Comparison of ENCODE assay signal across 7 mouse cellular contexts in genomic region chr19:16955613-16956271, GRCm38 (mm10). TPM values are rescaled to one million over a fixed set of nuclear protein-coding genes. Genes with fewer than 3 reads are reported as not detected.
A peak's percentile ranks its signal among the peaks of the same experiment; 100 is the strongest.
DNase-seq lines count a peak whose midpoint lies in the region; ATAC-seq lines count a peak whose summit lies in the region.

Gene Prune2, plus strand, starts transcription at chr19:16956118.

- no peaks in the 10 kb centered on the region for H3K36me3 ChIP-seq in intestine, embryonic 15.5 days
- no peaks in the 10 kb centered on the region for H3K36me3 ChIP-seq in midbrain, embryonic 10.5 days
- H3K36me3 ChIP-seq in stomach, embryonic 14.5 days (ENCODE audit: control insufficient read depth, insufficient read depth, low read length) = no peaks in the 10 kb centered on the region

- H3K27me3 ChIP-seq in intestine, embryonic 15.5 days (replicated peaks) = peaks cover 33% of the 10 kb centered on the region
- H3K27me3 ChIP-seq in midbrain, embryonic 10.5 days (ENCODE audit: low read depth, poor library complexity, severe bottlenecking) = peaks cover 51% of the 10 kb centered on the region
- 0 out of 2 replicates have a peak, but pooled peaks cover 7% of the 10 kb centered on the region for H3K27me3 ChIP-seq in stomach, embryonic 14.5 days (ENCODE audit: control insufficient read depth, insufficient read depth, low read length)

- peak; percentile 98 for ATAC-seq in granulocyte monocyte progenitor cell, adult 5-6 weeks (replicated peaks; ENCODE audit: poor library complexity, severe bottlenecking)
- peak; percentile 96 for ATAC-seq in intestine, embryonic 15.5 days
- ATAC-seq in stomach, embryonic 14.5 days (ENCODE audit: insufficient number of reproducible peaks, insufficient read depth, low FRiP score, low read depth) = peak; percentile 92

- peaks cover 11% of the 10 kb centered on the region for H3K4me1 ChIP-seq in intestine, embryonic 15.5 days (replicated peaks)
- peaks cover 15% of the 10 kb centered on the region for H3K4me1 ChIP-seq in midbrain, embryonic 10.5 days
- H3K4me1 ChIP-seq in stomach, embryonic 14.5 days (ENCODE audit: control insufficient read depth, insufficient read depth, low read length) = peaks cover 7% of the 10 kb centered on the region; the same call in 1 of the 2 replicates

- H3K4me2 ChIP-seq in intestine, embryonic 15.5 days (replicated peaks) = peak within 1 kb of the TSS; percentile 81
- H3K4me2 ChIP-seq in stomach, embryonic 14.5 days (replicated peaks; ENCODE audit: low read depth, low read length) = peak within 1 kb of the TSS; percentile 70

- under 1% methylated on average over 36 of the region's 36 CpGs for WGBS in intestine, embryonic 15.5 days
- under 1% methylated on average over 36 of the region's 36 CpGs for WGBS in midbrain, embryonic 10.5 days
- under 1% methylated on average over 36 of the region's 36 CpGs for WGBS in stomach, embryonic 14.5 days

- no peaks in the 10 kb centered on the region for H3K9me3 ChIP-seq in intestine, embryonic 15.5 days
- no peaks in the 10 kb centered on the region for H3K9me3 ChIP-seq in midbrain, embryonic 10.5 days (replicated peaks)
- H3K9me3 ChIP-seq in stomach, embryonic 14.5 days (ENCODE audit: control insufficient read depth, low read depth, low read length) = no peaks in the 10 kb centered on the region

- H3K9ac ChIP-seq in intestine, embryonic 15.5 days = no peak within 1 kb of the TSS
- no peak within 1 kb of the TSS for H3K9ac ChIP-seq in stomach, embryonic 14.5 days (replicated peaks; ENCODE audit: low read depth, low read length)

- H3K27ac ChIP-seq in intestine, embryonic 15.5 days = no peak within 1 kb of the TSS
- peak within 1 kb of the TSS; percentile 29; the same call in 1 of the 2 replicates for H3K27ac ChIP-seq in midbrain, embryonic 10.5 days (replicated peaks)
- H3K27ac ChIP-seq in stomach, embryonic 14.5 days (ENCODE audit: low read length) = no peak within 1 kb of the TSS

- peak; percentile 45 to 56 for DNase-seq in adrenal gland, postnatal 4 days (ENCODE audit: low spot score in 2 of 2)
- peak; percentile 63 for DNase-seq in embryo, embryonic 11.5 days (ENCODE audit: low read depth, low spot score)
- DNase-seq in left cerebral cortex, postnatal 4 days = peak; percentile 87
- DNase-seq in midbrain, embryonic 10.5 days (ENCODE audit: low spot score) = peak; percentile 71

- peak within 1 kb of the TSS; percentile 33 for H3K4me3 ChIP-seq in intestine, embryonic 15.5 days (replicated peaks)
- H3K4me3 ChIP-seq in midbrain, embryonic 10.5 days = peak within 1 kb of the TSS; percentile 62
- peak within 1 kb of the TSS; percentile 29 for H3K4me3 ChIP-seq in stomach, embryonic 14.5 days (ENCODE audit: low read depth, low read length)

- intact Hi-C loops in left cerebral cortex, postnatal 4 days (cut with DNase I) = no loop called here

RNA-seq across cellular contexts. Expression of gene Prune2, which starts in this region (rescaled TPM):
- 10 to 100 TPM; 20.3 to 22.9 TPM for total RNA-seq in adrenal gland, postnatal 4 days (2021)
- 0.34 TPM in 1 of 2 replicates, not detected in the other for total RNA-seq in granulocyte monocyte progenitor cell, adult 5-6 weeks (2014; fragmentation: Nextera tagmentation)
- total RNA-seq in granulocyte monocyte progenitor cell, adult 5-6 weeks (2017) = 1.8 and 2.7 TPM in 2 replicates
- polyA plus RNA-seq in intestine, embryonic 15.5 days (2015; fragmentation: Nextera tagmentation; extraction: Ambion mirVana) = 1.8 and 2.3 TPM in 2 replicates
- 10 to 100 TPM; 20.6 to 20.7 TPM for total RNA-seq in left cerebral cortex, postnatal 4 days (2021)
- polyA plus RNA-seq in midbrain, embryonic 10.5 days (2016; fragmentation: Nextera tagmentation; extraction: Ambion mirVana) = 1.2 and 1.8 TPM in 2 replicates
- 2.8 and 3.0 TPM in 2 replicates for polyA plus RNA-seq in stomach, embryonic 14.5 days (2014; fragmentation: Nextera tagmentation; extraction: Ambion mirVana)

Comparison
In these comparisons a context has a peak if more than half of its experiments do, and no peak if none do; other contexts are left out.
1. RNA of gene Prune2 (total RNA-seq): 20.3 to 22.9 TPM in adrenal gland, postnatal 4 days and 20.6 to 20.7 TPM in left cerebral cortex, postnatal 4 days; 0.34 to 2.7 TPM in granulocyte monocyte progenitor cell, adult 5-6 weeks; every median in the first group is over 4 times any median in the second.
2. Peak in every context shown above with its lines, with median percentiles within 50 percentile points of each other: DNase-seq, ATAC-seq and H3K4me3 ChIP-seq.